Mouse (Mus musculus) ES-E14 (cell line): Measurements from ENCODE around the gene St6galnac4. TPM values are rescaled to one million over a fixed set of nuclear protein-coding genes. Genes with fewer than 3 reads are reported as not detected.
A peak's percentile ranks its signal among the peaks of the same experiment; 100 is the strongest.

Experiments
- DNase-seq: peaks from one replicate; pipeline ENCODE4 v3.0.0-alpha.2; 2013; ENCODE audit warnings: low read depth, low spot score
- H3K27ac ChIP-seq: 2 replicates; pipeline ENCODE4 v1.5.1; 2012; ENCODE audit warnings: low read depth, mild to moderate bottlenecking, low read length, moderate library complexity, mixed read lengths; ENCODE audit not compliant: poor library complexity, insufficient read depth, severe bottlenecking
- H3K36me3 ChIP-seq: 2 replicates; pipeline ENCODE4 v1.6.1; 2012; ENCODE audit warnings: mild to moderate bottlenecking, low read length, moderate library complexity, mixed read lengths; ENCODE audit not compliant: control insufficient read depth, poor library complexity, insufficient read depth, severe bottlenecking
- H3K4me1 ChIP-seq, 2 experiments: fragments of 150-350 bp in 1 of 2; sonication (generic) in 1 of 2; 2 replicates each; pipeline ENCODE4 v1.6.1; 2012; ENCODE audit warnings: low read length in 2 of 2, mild to moderate bottlenecking in 1 of 2, mixed read lengths in 1 of 2; ENCODE audit not compliant: control insufficient read depth in 2 of 2, insufficient read depth in 2 of 2, poor library complexity in 1 of 2
- H3K4me3 ChIP-seq, 2 experiments: fragments of 150-350 bp in 1 of 2; sonication (generic) in 1 of 2; 2 replicates each; pipeline ENCODE4 v1.5.1; 2012; ENCODE audit warnings: low read length in 2 of 2, low read depth in 1 of 2, mild to moderate bottlenecking in 1 of 2, mixed read lengths in 1 of 2; ENCODE audit not compliant: insufficient read depth in 1 of 2, poor library complexity in 1 of 2, severe bottlenecking in 1 of 2
- H3K9ac ChIP-seq: 2 replicates; pipeline ENCODE4 v1.6.1; 2012; ENCODE audit warnings: low read depth, mild to moderate bottlenecking, low read length, mixed read lengths; ENCODE audit not compliant: poor library complexity, insufficient read depth, severe bottlenecking
- H3K9me3 ChIP-seq: fragments of 150-350 bp; sonication (generic); 2 replicates; pipeline ENCODE4 v1.6.1; 2012; ENCODE audit warnings: low read depth, mild to moderate bottlenecking, low read length; ENCODE audit not compliant: control insufficient read depth, insufficient read depth
- CHD2 ChIP-seq: IDR thresholded peaks from 2 replicates; pipeline ENCODE4 v1.6.1; 2014; ENCODE audit warnings: mild to moderate bottlenecking, low read depth, low read length, inconsistent platforms
- HCFC1 ChIP-seq: IDR thresholded peaks from 2 replicates; pipeline ENCODE4 v1.6.1; 2012; ENCODE audit warnings: low read length, inconsistent platforms, borderline replicate concordance; ENCODE audit not compliant: insufficient read depth
- MAFK ChIP-seq: IDR thresholded peaks from 2 replicates; pipeline ENCODE4 v1.6.1; 2014; ENCODE audit warnings: mild to moderate bottlenecking, low read depth, low read length, inconsistent platforms; ENCODE audit not compliant: insufficient read depth
- ZC3H11A ChIP-seq: IDR thresholded peaks from 2 replicates; pipeline ENCODE4 v1.6.1; 2012; ENCODE audit warnings: low read depth, mild to moderate bottlenecking, inconsistent platforms, low read length, borderline replicate concordance
- ZNF384 ChIP-seq: IDR thresholded peaks from 2 replicates; pipeline ENCODE4 v1.6.1; 2012; ENCODE audit warnings: low read depth, low read length, inconsistent platforms
- in situ Hi-C, 2 experiments: fragments of 600-800 bp; cut with MboI; formaldehyde crosslinking; loops; one replicate each; pipeline ENCODE4 v1.15.1; 2025; ENCODE audit warnings: low sequenced_read_pairs in 2 of 2, inconsistent platforms in 1 of 2; ENCODE audit not compliant: unreplicated experiment in 2 of 2
- total RNA-seq: library from RNA; depleted of rRNA; stranded (reverse); fragments of 300-350 nt; gene quantifications from 2 replicates; pipeline ENCODE4 v1.2.3, GENCODE M21; 2012; rRNA removed

Gene St6galnac4
- total RNA-seq = 9.4 and 14.8 TPM in 2 replicates

DNA sequence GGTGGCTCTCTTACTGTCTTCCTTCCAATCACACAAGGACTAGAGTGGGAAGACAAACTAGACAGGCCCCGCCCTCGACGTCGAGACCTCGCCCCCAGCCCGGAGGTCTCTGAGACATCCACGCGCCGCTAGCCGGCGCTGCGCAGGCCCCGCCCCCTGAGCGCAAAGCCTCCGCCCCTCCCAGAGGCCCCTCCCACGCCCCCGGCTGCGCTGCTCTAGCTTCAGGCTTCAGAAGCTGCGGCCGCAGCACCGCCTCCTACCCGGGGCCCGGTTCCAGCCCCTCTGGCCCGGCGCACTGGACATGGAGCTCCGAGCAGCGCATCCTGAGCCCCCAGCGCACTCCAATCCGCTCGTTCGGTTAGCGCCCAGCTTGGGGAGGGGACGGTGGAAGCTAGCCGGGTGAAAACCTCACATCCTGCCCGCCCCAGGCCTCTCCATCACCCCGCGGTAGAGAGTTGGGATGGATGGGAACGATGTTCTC, at the start of gene St6galnac4:
St6galnac4 (plus strand) TSS at position 225 of the 481 bp plus-strand sequence.
- Histone ChIP-seq H3K9me3 (no peaks in the 10 kb centered on the region), H3K27ac (no peak within 1 kb of the TSS), H3K4me3 (peak within 1 kb of the TSS; percentile 75 to 81), H3K4me1 (peaks cover 3 to 7% of the 10 kb centered on the region in 2 experiments; a peak in 3 of 4 replicates), H3K9ac (peak within 1 kb of the TSS; percentile 80), H3K36me3 (no peaks in the 10 kb centered on the region)
- peak; percentile 94 for DNase-seq
- in situ Hi-C loops = no loop called here
- 0 out of 2 replicates have a peak, but pooled peaks have one; percentile 43 for TF ChIP-seq HCFC1
- no peak for TF ChIP-seq ZNF384

DNA sequence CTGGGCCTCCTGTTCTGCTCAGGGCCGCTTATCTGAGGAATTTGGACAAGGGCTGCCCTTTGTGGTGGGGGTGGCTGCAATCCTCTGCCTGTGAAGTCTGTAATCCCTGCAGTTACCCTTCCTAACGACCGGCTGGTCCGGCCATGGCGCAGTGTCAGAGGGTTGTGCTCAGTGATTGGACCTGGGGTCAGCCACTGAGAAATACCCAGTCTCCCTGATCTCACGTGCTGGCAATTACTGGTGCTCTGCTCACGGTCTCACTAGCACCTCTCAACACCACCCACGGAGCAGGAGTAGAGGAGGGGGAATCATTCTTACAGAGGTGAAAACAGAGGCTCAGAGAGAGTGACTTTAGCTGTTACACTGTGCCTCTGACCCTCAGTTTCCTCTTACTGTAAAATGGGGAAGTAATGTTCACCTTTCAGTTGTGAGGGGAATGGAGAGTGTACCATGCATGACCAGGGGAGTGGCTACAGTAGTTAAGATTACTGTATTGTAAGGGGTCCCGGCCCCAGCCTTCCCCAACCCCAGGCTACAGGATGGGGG, 49.5 kb upstream of the St6galnac4 start:
- TF ChIP-seq ZC3H11A (no peak), HCFC1 (no peak), ZNF384 (no peak), MAFK (no peak), CHD2 (no peak)

DNA sequence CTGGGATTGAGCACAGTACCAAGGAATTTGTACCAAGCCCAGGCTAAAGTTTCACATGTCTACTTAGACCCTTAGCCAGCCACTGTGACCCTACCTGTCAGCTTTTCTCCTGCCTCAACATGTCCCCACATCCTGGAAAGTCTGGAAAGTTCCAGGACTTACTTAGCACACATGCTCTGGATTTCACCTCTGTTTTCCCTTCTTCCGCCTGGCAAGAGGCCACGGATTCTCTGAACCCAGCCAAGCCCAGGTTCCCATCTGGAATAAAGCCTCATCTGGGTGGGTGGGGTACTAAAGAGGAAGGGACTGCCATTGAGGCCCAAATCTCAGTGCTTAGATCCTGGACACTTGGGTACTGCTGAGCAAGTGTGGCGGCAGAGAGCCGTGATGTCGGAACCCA, 49.0 kb upstream of the St6galnac4 start:
- Histone ChIP-seq H3K36me3 (peaks cover 2% of the 10 kb centered on the region; the same call in 1 of the 2 replicates), H3K4me1 (peaks cover 5 to 28% of the 10 kb centered on the region in 2 experiments; a peak in 2 of 4 replicates), H3K4me3 (0 out of 4 replicates have a peak overlapping the region, but pooled peaks have one; percentile 92 to 97), H3K27ac (no peak overlapping the region), H3K9ac (no peak overlapping the region), H3K9me3 (no peaks in the 10 kb centered on the region)
- in situ Hi-C loops = no loop called here
- TF ChIP-seq ZNF384 (no peak), HCFC1 (no peak), MAFK (no peak), ZC3H11A (no peak), CHD2 (no peak)
- no peak for DNase-seq

More for the DNA sequence above, 49.5 kb upstream of the St6galnac4 start:
- Histone ChIP-seq H3K36me3 (peaks cover 2% of the 10 kb centered on the region; the same call in 1 of the 2 replicates), H3K9ac (peak overlapping the region; percentile 42; the same call in 1 of the 2 replicates), H3K27ac (no peak overlapping the region), H3K4me3 (peak overlapping the region; percentile 92 to 97), H3K9me3 (no peaks in the 10 kb centered on the region), H3K4me1 (peaks cover 5 to 28% of the 10 kb centered on the region in 2 experiments; a peak in 2 of 4 replicates)
- DNase-seq = no peak
- in situ Hi-C loops = no loop called here

DNA sequence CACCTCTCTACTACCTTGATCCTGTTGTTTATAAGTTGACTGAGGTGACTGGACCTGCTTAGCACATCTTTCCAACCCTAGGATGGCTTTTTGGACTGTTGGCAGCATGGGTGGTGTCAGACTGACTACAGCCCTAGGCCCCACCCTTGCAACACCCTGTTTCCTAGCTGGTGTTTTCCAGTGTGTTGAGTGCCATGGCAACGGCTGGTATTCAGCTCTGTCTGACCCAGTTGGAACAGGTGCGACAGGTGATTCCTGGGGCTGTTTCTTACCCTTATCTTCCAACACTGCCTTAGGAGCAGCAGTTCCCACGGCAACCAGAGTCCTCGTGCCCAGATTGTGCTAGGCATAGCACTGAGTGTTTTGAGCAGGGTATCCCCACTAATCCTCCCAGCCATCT, 48.4 kb upstream of the St6galnac4 start:
- Histone ChIP-seq H3K9ac (no peak overlapping the region), H3K4me1 (peaks cover 5 to 28% of the 10 kb centered on the region in 2 experiments; a peak in 2 of 4 replicates), H3K36me3 (peaks cover 2% of the 10 kb centered on the region; the same call in 1 of the 2 replicates), H3K27ac (no peak overlapping the region), H3K9me3 (no peaks in the 10 kb centered on the region), H3K4me3 (no peak overlapping the region)
- no peak for TF ChIP-seq ZC3H11A
- TF ChIP-seq ZNF384 = no peak
- TF ChIP-seq CHD2 = no peak
- TF ChIP-seq HCFC1 = no peak
- no peak for TF ChIP-seq MAFK
- in situ Hi-C loops = no loop called here
- DNase-seq = no peak
